Mouse (Mus musculus): ENCODE measurements around the gene Catsper2. TPM values are rescaled to one million over a fixed set of nuclear protein-coding genes. Genes with fewer than 3 reads are reported as not detected.

Gene Catsper2
- total and polyA plus RNA-seq, 3 experiments = 1.2 to 2.5 TPM; not detected in 1

GRCm38 (mm10) chr2:121456692-121457642, 43.4 kb upstream of the Catsper2 start, which contains the start of gene Serinc4:
Gene Serinc4, minus strand, starts transcription at chr2:121456781.
- H3K4me1 ChIP-seq (ENCODE audit: control insufficient read depth in 1 of 2, insufficient read depth in 2 of 2, low read length in 2 of 2) = 0 out of 4 replicates have a peak, but pooled peaks cover 0 to 2% of the 10 kb centered on the region in 2 experiments
- peak; percentile 97 for DNase-seq (ENCODE audit: low read depth, low spot score)
- H3K9ac ChIP-seq (ENCODE audit: control insufficient read depth, low read depth, low read length, poor library complexity, severe bottlenecking) = peak within 1 kb of the TSS; percentile 91
- no peaks in the 10 kb centered on the region for H3K9me3 ChIP-seq (replicated peaks; ENCODE audit: insufficient read depth, low read length)
- peaks cover 0 to 11% of the 10 kb centered on the region in 2 experiments; a peak in 2 of 4 replicates for H3K36me3 ChIP-seq (ENCODE audit: control insufficient read depth in 1 of 2, insufficient read depth in 2 of 2, low read length in 2 of 2)
- no peaks in the 10 kb centered on the region for H3K27me3 ChIP-seq (ENCODE audit: control insufficient read depth in 1 of 2, insufficient read depth in 2 of 2, low read length in 2 of 2)
- H3K79me2 ChIP-seq (ENCODE audit: control insufficient read depth, insufficient read depth, low read length, poor library complexity) = peaks cover 15% of the 10 kb centered on the region
- peak within 1 kb of the TSS; percentile 95 for H3K27ac ChIP-seq (ENCODE audit: control insufficient read depth, low read depth, low read length)
- peak within 1 kb of the TSS; percentile 87 to 88 for H3K4me3 ChIP-seq (ENCODE audit: control insufficient read depth in 1 of 2, insufficient read depth in 1 of 2, low read depth in 2 of 2, low read length in 2 of 2)
- TF ChIP-seq NELFE (IDR thresholded peaks at IDR 0.05; ENCODE audit: low read depth, low read length) (peak; percentile 85), TCF12 (IDR thresholded peaks at IDR 0.05; ENCODE audit: low read depth, low read length) (peak; percentile 75), POLR2AphosphoS2 (IDR thresholded peaks at IDR 0.05; ENCODE audit: low read length) (peak; percentile 94), RCOR1 (IDR thresholded peaks at IDR 0.05; ENCODE audit: low read depth, low read length) (0 out of 2 replicates have a peak, but pooled peaks have one; percentile 30), KAT2A (conservative IDR thresholded peaks at IDR 0.05; ENCODE audit: low read depth, low read length) (peak; percentile 39; the same call in 1 of the 2 replicates), ZKSCAN1 (IDR thresholded peaks at IDR 0.05; ENCODE audit: low read depth, low read length) (no peak), SMC3 (IDR thresholded peaks at IDR 0.05; ENCODE audit: low read depth, low read length) (no peak), MAX (IDR thresholded peaks at IDR 0.05; ENCODE audit: low read length) (peak; percentile 97), NRF1 (IDR thresholded peaks at IDR 0.05; ENCODE audit: insufficient read depth, low read depth, low read length, poor library complexity, severe bottlenecking) (peak; percentile 67), TBP (IDR thresholded peaks at IDR 0.05; ENCODE audit: low read depth, low read length) (peak; percentile 85), MYC (IDR thresholded peaks at IDR 0.05; ENCODE audit: low read depth, low read length) (peak; percentile 94), ELF1 (IDR thresholded peaks at IDR 0.05; ENCODE audit: low read depth, low read length) (peak; percentile 82), GATA1 (IDR thresholded peaks at IDR 0.05; ENCODE audit: low read depth, low read length) (peak; percentile 76), UBTF (IDR thresholded peaks at IDR 0.05; ENCODE audit: borderline replicate concordance, insufficient read depth, low read depth, low read length) (no peak), ZNF384 (IDR thresholded peaks at IDR 0.05; ENCODE audit: low read depth, low read length) (no peak), ZC3H11A (IDR thresholded peaks at IDR 0.05; ENCODE audit: low read depth, low read length) (no peak), SIN3A (IDR thresholded peaks at IDR 0.05; ENCODE audit: low read length) (peak; percentile 85), USF2 (IDR thresholded peaks at IDR 0.05; ENCODE audit: borderline replicate concordance in 1 of 2, insufficient read depth in 1 of 2, low read depth in 1 of 2, low read length in 2 of 2) (no peak), EP300 (IDR thresholded peaks at IDR 0.05; ENCODE audit: low read depth in 1 of 2, low read length in 2 of 2) (no peak), BHLHE40 (IDR thresholded peaks at IDR 0.05; ENCODE audit: borderline replicate concordance, low read depth, low read length) (no peak), CHD2 (IDR thresholded peaks at IDR 0.05; ENCODE audit: low read length) (no peak), MEF2A (IDR thresholded peaks at IDR 0.05; ENCODE audit: extremely low read depth, insufficient replicate concordance, low read depth, low read length, poor library complexity, severe bottlenecking) (no peak), MAZ (IDR thresholded peaks at IDR 0.05; ENCODE audit: low read depth, low read length) (no peak), CHD1 (IDR thresholded peaks at IDR 0.05; ENCODE audit: low read depth, low read length) (0 out of 2 replicates have a peak, but pooled peaks have one; percentile 41), TAL1 (IDR thresholded peaks at IDR 0.05; ENCODE audit: low read length) (no peak; the same call in 1 of the 2 replicates), GABPA (IDR thresholded peaks at IDR 0.05; ENCODE audit: low read depth, low read length) (no peak), MYB (IDR thresholded peaks at IDR 0.05; ENCODE audit: low read depth, low read length) (no peak), ZMIZ1 (IDR thresholded peaks at IDR 0.05; ENCODE audit: low read depth, low read length) (peak; percentile 67), POLR2A (IDR thresholded peaks at IDR 0.05; ENCODE audit: control insufficient read depth in 1 of 2, insufficient read depth in 1 of 2, low read depth in 1 of 2, low read length in 2 of 2, poor library complexity in 1 of 2) (peak; percentile 83 to 94), POLR2AphosphoS5 (IDR thresholded peaks at IDR 0.05; ENCODE audit: borderline replicate concordance, low read depth, low read length) (no peak), JUND (IDR thresholded peaks at IDR 0.05; ENCODE audit: low read depth, low read length) (no peak), E2F4 (IDR thresholded peaks at IDR 0.05; ENCODE audit: borderline replicate concordance, low read depth, low read length) (peak; percentile 31; the same call in 1 of the 2 replicates), USF1 (IDR thresholded peaks at IDR 0.05; ENCODE audit: low read depth, low read length) (0 out of 2 replicates have a peak, but pooled peaks have one; percentile 8), MXI1 (IDR thresholded peaks at IDR 0.05; ENCODE audit: low read depth, low read length) (peak; percentile 95), RAD21 (IDR thresholded peaks at IDR 0.05; ENCODE audit: low read depth, low read length) (no peak)
